Mouse (Mus musculus) forebrain, embryonic 11.5 days (tissue): Measurements from ENCODE around the gene Pdk2. TPM values are rescaled to one million over a fixed set of nuclear protein-coding genes. Genes with fewer than 3 reads are reported as not detected.

Source experiments
- ATAC-seq: fragments of 200-750 bp; cut with Nextera tagmentation; replicated peaks from 2 replicates; pipeline ENCODE4 v1.8.0; 2017; ENCODE audit warnings: moderate TSS enrichment; ENCODE audit not compliant: low FRiP score
- DNase-seq: peaks from one replicate; pipeline ENCODE4 v3.0.0-alpha.2; 2017; ENCODE audit warnings: low spot score
- H3K27ac ChIP-seq: fragments of 300-500 bp; sonication (generic); 2 replicates; pipeline ENCODE4 v1.5.1; 2014; ENCODE audit warnings: low read depth, low read length
- H3K27me3 ChIP-seq: fragments of 300-500 bp; sonication (generic); 2 replicates; pipeline ENCODE4 v1.6.1; 2014; ENCODE audit warnings: mild to moderate bottlenecking, low read length, mixed read lengths; ENCODE audit not compliant: control insufficient read depth, insufficient read depth
- H3K36me3 ChIP-seq: fragments of 300-500 bp; sonication (generic); 2 replicates; pipeline ENCODE4 v1.6.1; 2014; ENCODE audit warnings: mild to moderate bottlenecking, low read length, moderate library complexity, mixed read lengths; ENCODE audit not compliant: control insufficient read depth, insufficient read depth
- H3K4me1 ChIP-seq: fragments of 300-500 bp; sonication (generic); replicated peaks from 2 replicates; pipeline ENCODE4 v1.6.1; 2014; ENCODE audit warnings: low read length, mixed read lengths; ENCODE audit not compliant: control insufficient read depth, insufficient read depth
- H3K4me2 ChIP-seq: fragments of 300-500 bp; sonication (generic); 2 replicates; pipeline ENCODE4 v1.6.1; 2014; ENCODE audit warnings: low read depth, mild to moderate bottlenecking, low read length, moderate library complexity, mixed read lengths; ENCODE audit not compliant: severe bottlenecking
- H3K4me3 ChIP-seq: fragments of 300-500 bp; sonication (generic); 2 replicates; pipeline ENCODE4 v1.5.1; 2014; ENCODE audit warnings: low read depth, low read length
- H3K9ac ChIP-seq: fragments of 300-500 bp; sonication (generic); 2 replicates; pipeline ENCODE4 v1.6.1; 2014; ENCODE audit warnings: low read length
- H3K9me3 ChIP-seq: fragments of 300-500 bp; sonication (generic); 2 replicates; pipeline ENCODE4 v1.6.1; 2016; ENCODE audit warnings: low read length, mixed read lengths; ENCODE audit not compliant: control insufficient read depth
- WGBS: fragments of 180-500 bp; shearing (Covaris S2); extraction: QIAGEN DNeasy Blood & Tissue Kit; methylation state at CpG from one replicate; pipeline ENCODE4 v1.1.7; 2014; 5-methylcytosine and 5-hydroxymethylcytosine counted together
- polyA plus RNA-seq: library from polyadenylated mRNA; unstranded; fragments of >200 nt; fragmentation: Nextera tagmentation; extraction: Ambion mirVana; gene quantifications from 2 replicates; pipeline ENCODE4 v1.2.1, GENCODE M21; 2014

Pdk2 gene
- polyA plus RNA-seq, 1 experiment from 2014 or later = 17.4 TPM

DNA sequence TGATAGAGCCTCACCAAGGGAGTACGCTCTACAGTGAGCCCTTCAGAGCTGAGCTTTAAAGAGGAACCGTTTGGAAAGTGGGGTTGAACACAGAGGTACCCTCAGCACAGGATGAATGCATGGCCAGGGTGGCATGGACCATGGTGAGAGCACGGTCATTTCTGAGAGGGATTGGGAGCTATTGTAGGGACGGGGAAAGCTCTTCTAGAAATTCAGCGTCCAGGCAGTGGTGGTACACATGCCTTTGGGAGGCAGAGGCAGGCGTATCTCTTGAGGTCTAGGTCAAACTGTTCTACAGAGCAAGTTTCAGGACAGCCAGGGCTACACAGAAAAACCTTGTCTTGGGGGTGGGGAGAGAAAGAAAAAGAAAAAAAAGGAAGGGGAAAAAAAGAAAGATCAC lies 44.2 kb downstream of the Pdk2 start:
- no peaks in the 10 kb centered on the region for H3K9me3 ChIP-seq
- no peak for ATAC-seq
- no peak overlapping the region for H3K9ac ChIP-seq
- peaks cover 8% of the 10 kb centered on the region; the same call in 1 of the 2 replicates for H3K36me3 ChIP-seq
- H3K4me3 ChIP-seq = no peak overlapping the region
- no peak overlapping the region for H3K27ac ChIP-seq
- 0 out of 2 replicates have a peak overlapping the region, but pooled peaks have one; percentile 11 for H3K4me2 ChIP-seq
- H3K27me3 ChIP-seq = no peaks in the 10 kb centered on the region
- 93% methylated on average over 6 of the region's 6 CpGs for WGBS
- DNase-seq = no peak
- H3K4me1 ChIP-seq = peaks cover 21% of the 10 kb centered on the region

- WGBS = 90% methylated on average over 8 of the region's 8 CpGs
- no peaks in the 10 kb centered on the region for H3K9me3 ChIP-seq
- H3K27me3 ChIP-seq = no peaks in the 10 kb centered on the region
- no peak for DNase-seq
- no peak overlapping the region for H3K4me3 ChIP-seq
- peaks cover 21% of the 10 kb centered on the region for H3K4me1 ChIP-seq
- no peak overlapping the region for H3K4me2 ChIP-seq
- no peak overlapping the region for H3K9ac ChIP-seq
- no peak for ATAC-seq
- H3K27ac ChIP-seq = no peak overlapping the region
- peaks cover 7% of the 10 kb centered on the region; the same call in 1 of the 2 replicates for H3K36me3 ChIP-seq
These were observed 45.1 kb downstream of the Pdk2 start for GRCm38 (mm10) chr11:94996101-94996500.

GRCm38 (mm10) chr11:94994947-94995772 lies 46.0 kb downstream of the Pdk2 start:
- H3K4me1 ChIP-seq = peaks cover 21% of the 10 kb centered on the region
- no peaks in the 10 kb centered on the region for H3K9me3 ChIP-seq
- no peaks in the 10 kb centered on the region for H3K27me3 ChIP-seq
- H3K4me2 ChIP-seq = peak overlapping the region; percentile 99; the same call in 1 of the 2 replicates
- H3K36me3 ChIP-seq = peaks cover 7% of the 10 kb centered on the region; the same call in 1 of the 2 replicates
- H3K27ac ChIP-seq = no peak overlapping the region
- ATAC-seq (no peak), DNase-seq (no peak)
- WGBS = 87% methylated on average over 11 of the region's 11 CpGs
- 0 out of 2 replicates have a peak overlapping the region, but pooled peaks have one; percentile 5 for H3K4me3 ChIP-seq
- peak overlapping the region; percentile 27 for H3K9ac ChIP-seq

- WGBS = 65% methylated on average over 10 of the region's 10 CpGs
- peaks cover 7% of the 10 kb centered on the region; the same call in 1 of the 2 replicates for H3K36me3 ChIP-seq
- H3K27me3 ChIP-seq = no peaks in the 10 kb centered on the region
- ATAC-seq (no peak), DNase-seq (no peak)
- no peaks in the 10 kb centered on the region for H3K9me3 ChIP-seq
- peak overlapping the region; percentile 89 for H3K4me3 ChIP-seq
- no peak overlapping the region for H3K27ac ChIP-seq
- peak overlapping the region; percentile 17 for H3K9ac ChIP-seq
- peak overlapping the region; percentile 99 for H3K4me2 ChIP-seq
- H3K4me1 ChIP-seq = peaks cover 24% of the 10 kb centered on the region
These were observed 46.8 kb downstream of the Pdk2 start for GRCm38 (mm10) chr11:94994208-94994814.

DNA sequence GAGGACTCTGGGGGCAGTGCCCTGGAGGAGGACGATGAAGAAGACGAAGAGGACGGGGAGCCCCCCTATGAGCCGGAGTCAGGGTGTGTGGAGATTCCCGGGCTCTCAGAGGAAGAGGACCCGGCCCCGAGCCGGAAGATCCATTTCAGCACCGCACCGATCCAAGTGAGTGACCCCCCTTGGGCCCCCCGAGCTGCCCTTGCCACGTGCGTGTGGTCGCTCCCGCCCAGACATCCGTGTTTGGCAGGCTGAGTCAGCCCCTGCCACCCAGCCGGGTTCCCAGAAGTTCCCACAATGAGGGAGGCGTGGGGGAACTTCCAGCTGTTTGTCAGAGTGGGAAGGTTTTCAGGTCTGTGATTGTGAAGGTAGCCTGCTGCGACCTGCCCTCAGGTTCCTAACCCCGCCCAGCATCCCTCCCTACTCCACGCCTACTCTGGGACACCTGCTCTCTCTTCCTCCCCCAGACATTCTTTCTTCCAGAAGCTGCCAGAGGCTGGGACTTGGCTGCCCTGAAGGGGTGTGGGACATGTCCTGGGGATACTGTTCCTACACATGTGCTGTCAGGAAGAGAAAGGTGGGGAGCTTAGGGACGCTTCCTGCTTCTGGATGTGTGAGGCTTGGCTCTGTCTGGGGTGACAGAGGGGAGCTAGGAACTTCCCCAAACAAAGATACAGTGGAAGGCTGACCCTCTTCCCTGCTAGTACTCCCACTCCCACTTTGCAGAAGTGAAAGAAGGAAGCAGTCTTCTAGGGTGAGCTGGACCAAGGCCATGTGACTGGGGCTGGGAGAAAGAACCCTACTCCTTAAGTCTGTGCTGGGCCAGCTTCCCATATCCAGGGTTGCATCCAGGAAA lies 48.2 kb downstream of the Pdk2 start:
- Histone ChIP-seq H3K36me3 (peaks cover 7% of the 10 kb centered on the region; the same call in 1 of the 2 replicates), H3K4me1 (peaks cover 29% of the 10 kb centered on the region), H3K27me3 (no peaks in the 10 kb centered on the region), H3K4me2 (peak overlapping the region; percentile 99), H3K27ac (no peak overlapping the region), H3K4me3 (peak overlapping the region; percentile 89), H3K9me3 (no peaks in the 10 kb centered on the region), H3K9ac (peak overlapping the region; percentile 94)
- ATAC-seq (no peak), DNase-seq (no peak)
- under 1% methylated on average over 20 of the region's 22 CpGs for WGBS

DNA sequence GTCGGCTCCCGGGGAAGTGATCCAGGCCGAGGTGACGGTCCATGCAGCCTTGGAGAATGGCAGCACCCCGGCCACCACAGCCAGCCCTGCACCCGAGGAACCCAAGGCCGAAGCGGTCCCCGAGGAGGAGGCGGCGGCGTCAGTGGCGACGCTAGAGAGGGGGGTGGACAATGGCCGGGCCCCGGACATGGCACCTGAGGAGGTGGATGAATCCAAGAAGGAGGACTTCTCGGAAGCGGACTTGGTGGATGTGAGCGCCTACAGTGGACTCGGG lies 48.7 kb downstream of the Pdk2 start:
- Histone ChIP-seq H3K4me1 (peaks cover 28% of the 10 kb centered on the region), H3K4me3 (peak overlapping the region; percentile 89), H3K9me3 (no peaks in the 10 kb centered on the region), H3K9ac (peak overlapping the region; percentile 94), H3K4me2 (peak overlapping the region; percentile 99), H3K27me3 (no peaks in the 10 kb centered on the region), H3K36me3 (peaks cover 7% of the 10 kb centered on the region; the same call in 1 of the 2 replicates), H3K27ac (no peak overlapping the region)
- no peak for ATAC-seq
- WGBS = 1% methylated on average over 20 of the region's 20 CpGs
- no peak for DNase-seq

DNA sequence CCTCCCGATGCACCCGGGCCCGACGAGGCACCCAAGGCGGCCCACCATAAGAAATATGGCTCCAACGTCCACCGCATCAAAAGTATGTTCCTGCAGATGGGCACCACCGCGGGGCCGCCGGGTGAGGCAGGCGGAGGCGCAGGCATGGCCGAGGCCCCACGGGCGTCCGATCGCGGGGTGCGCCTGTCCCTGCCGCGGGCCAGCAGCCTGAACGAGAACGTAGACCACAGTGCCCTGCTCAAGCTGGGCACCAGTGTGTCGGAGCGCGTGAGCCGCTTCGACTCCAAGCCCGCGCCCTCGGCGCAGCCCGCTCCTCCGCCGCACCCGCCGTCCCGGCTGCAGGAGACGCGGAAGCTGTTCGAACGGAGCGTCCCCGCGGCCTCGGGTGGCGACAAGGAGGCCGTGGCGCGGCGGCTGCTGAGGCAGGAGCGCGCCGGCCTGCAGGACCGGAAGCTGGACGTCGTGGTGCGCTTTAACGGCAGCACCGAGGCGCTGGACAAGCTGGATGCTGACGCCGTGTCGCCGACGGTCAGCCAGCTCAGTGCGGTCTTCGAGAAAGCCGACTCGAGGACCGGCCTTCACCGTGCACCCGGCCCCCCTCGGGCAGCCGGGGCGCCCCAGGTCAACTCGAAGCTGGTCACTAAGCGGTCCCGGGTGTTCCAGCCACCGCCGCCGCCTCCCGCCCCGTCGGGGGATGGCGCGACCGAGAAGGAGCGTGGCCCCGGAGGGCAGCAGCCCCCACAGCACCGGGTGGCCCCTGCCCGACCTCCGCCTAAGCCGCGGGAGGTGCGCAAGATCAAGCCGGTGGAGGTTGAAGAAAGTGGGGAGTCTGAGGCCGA lies 49.3 kb downstream of the Pdk2 start:
- H3K9me3 ChIP-seq = no peaks in the 10 kb centered on the region
- peak overlapping the region; percentile 99 for H3K4me2 ChIP-seq
- no peaks in the 10 kb centered on the region for H3K27me3 ChIP-seq
- under 1% methylated on average over 98 of the region's 99 CpGs for WGBS
- peaks cover 28% of the 10 kb centered on the region for H3K4me1 ChIP-seq
- H3K9ac ChIP-seq = peak overlapping the region; percentile 94
- peak overlapping the region; percentile 81 for H3K27ac ChIP-seq
- peaks cover 6% of the 10 kb centered on the region; the same call in 1 of the 2 replicates for H3K36me3 ChIP-seq
- DNase-seq = peak; percentile 74
- peak; percentile 26; the same call in 1 of the 2 replicates for ATAC-seq
- peak overlapping the region; percentile 89 for H3K4me3 ChIP-seq
